Mouse (Mus musculus) liver, adult 2 months (tissue): ENCODE measurements around the gene Wnt5b.
A peak's percentile ranks its signal among the peaks of the same experiment; 100 is the strongest.

Source experiments
- CTCF ChIP-seq: fragments of 200-500 bp; IDR thresholded peaks from 2 replicates; pipeline ENCODE4 v1.5.1; 2011; ENCODE audit warnings: low read depth, low read length, control low read depth
- POLR2A ChIP-seq: fragments of 200-500 bp; IDR thresholded peaks from 2 replicates; pipeline ENCODE4 v1.6.1; 2011; ENCODE audit warnings: low read length, control low read depth; ENCODE audit not compliant: insufficient read depth; ENCODE audit errors: extremely low read depth

DNA sequence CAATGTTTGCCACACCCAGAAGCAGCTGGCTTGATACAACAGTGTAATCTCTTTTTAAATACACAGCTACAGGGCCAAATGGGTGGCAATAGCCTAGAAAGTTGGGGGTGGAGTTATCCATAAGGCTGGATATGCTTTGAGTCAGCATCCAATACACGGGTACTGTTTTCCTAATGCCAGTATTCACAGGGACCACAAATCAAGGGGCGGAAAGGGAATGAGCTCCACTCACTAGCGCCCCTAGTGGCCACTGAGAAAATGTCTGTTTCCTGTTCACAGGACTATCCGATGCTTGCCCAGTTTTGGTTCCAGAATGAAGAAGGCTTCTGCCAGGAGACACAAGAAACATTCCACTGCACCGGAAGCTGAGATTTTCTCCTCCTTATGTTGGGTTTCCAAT is 72.0 kb downstream of the Wnt5b start:
- TF ChIP-seq POLR2A (no peak), CTCF (peak; percentile 69; the same call in 1 of the 2 replicates)
